Mouse (Mus musculus) hindbrain, embryonic 16.5 days (tissue): ENCODE results near the gene Map3k11. TPM values are rescaled to one million over a fixed set of nuclear protein-coding genes. Genes with fewer than 3 reads are reported as not detected.

Experiments used
- ATAC-seq: fragments of 200-750 bp; cut with Nextera tagmentation; 2 replicates; pipeline ENCODE4 v1.8.0; 2017; ENCODE audit warnings: moderate TSS enrichment, moderate library complexity
- H3K27ac ChIP-seq: fragments of 300-500 bp; sonication (generic); 2 replicates; pipeline ENCODE4 v1.5.1; 2014; ENCODE audit warnings: low read depth, mild to moderate bottlenecking, control low read depth, low read length, moderate library complexity
- H3K27me3 ChIP-seq: fragments of 300-500 bp; sonication (generic); replicated peaks from 2 replicates; pipeline ENCODE4 v1.6.1; 2014; ENCODE audit warnings: low read length; ENCODE audit not compliant: control insufficient read depth, insufficient read depth
- H3K36me3 ChIP-seq: fragments of 300-500 bp; sonication (generic); 2 replicates; pipeline ENCODE4 v1.6.1; 2014; ENCODE audit warnings: mild to moderate bottlenecking, low read length, moderate library complexity, mixed read lengths; ENCODE audit not compliant: control insufficient read depth, insufficient read depth
- H3K4me1 ChIP-seq: fragments of 300-500 bp; sonication (generic); 2 replicates; pipeline ENCODE4 v1.6.1; 2014; ENCODE audit warnings: low read depth, low read length; ENCODE audit not compliant: control insufficient read depth, insufficient read depth
- H3K4me2 ChIP-seq: fragments of 300-500 bp; sonication (generic); 2 replicates; pipeline ENCODE4 v1.6.1; 2014; ENCODE audit warnings: mild to moderate bottlenecking, low read length, control low read depth, moderate library complexity
- H3K4me3 ChIP-seq: fragments of 300-500 bp; sonication (generic); 2 replicates; pipeline ENCODE4 v1.5.1; 2014; ENCODE audit warnings: mild to moderate bottlenecking, low read length, control low read depth, moderate library complexity
- H3K9ac ChIP-seq: fragments of 300-500 bp; sonication (generic); 2 replicates; pipeline ENCODE4 v1.6.1; 2014; ENCODE audit warnings: low read depth, mild to moderate bottlenecking, control low read depth, low read length, moderate library complexity
- H3K9me3 ChIP-seq: fragments of 300-500 bp; sonication (generic); 2 replicates; pipeline ENCODE4 v1.6.1; 2014; ENCODE audit warnings: mild to moderate bottlenecking, low read length, moderate library complexity; ENCODE audit not compliant: control insufficient read depth
- WGBS: fragments of 180-500 bp; shearing (Covaris S2); extraction: QIAGEN DNeasy Blood & Tissue Kit; methylation state at CpG from one replicate; pipeline ENCODE4 v1.1.7; 2014; 5-methylcytosine and 5-hydroxymethylcytosine counted together
- polyA plus RNA-seq: library from polyadenylated mRNA; unstranded; fragments of >200 nt; fragmentation: Nextera tagmentation; extraction: Ambion mirVana; gene quantifications from 2 replicates; pipeline ENCODE4 v1.2.1, GENCODE M21; 2015

Map3k11 gene
- polyA plus RNA-seq, 1 experiment from 2014 or later: 9.2 TPM

- 79% methylated on average over 10 of the region's 10 CpGs for WGBS
- H3K9ac ChIP-seq: peak overlapping the region; percentile 45
- no peak for ATAC-seq
These were observed 4.4 kb downstream of the Map3k11 start for GRCm38 (mm10) chr19:5692913-5693396.

GRCm38 (mm10) chr19:5693801-5694200 lies 5.3 kb downstream of the Map3k11 start:
- Histone ChIP-seq H3K27ac (no peak overlapping the region), H3K4me2 (no peak overlapping the region), H3K36me3 (peaks cover 18% of the 10 kb centered on the region), H3K4me1 (peaks cover 35% of the 10 kb centered on the region), H3K9ac (no peak overlapping the region), H3K9me3 (no peaks in the 10 kb centered on the region), H3K27me3 (no peaks in the 10 kb centered on the region), H3K4me3 (no peak overlapping the region)
- 88% methylated on average over 6 of the region's 6 CpGs for WGBS
- no peak for ATAC-seq

More at GRCm38 (mm10) chr19:5692913-5693396, 4.4 kb downstream of the Map3k11 start:
- Histone ChIP-seq H3K27me3 (no peaks in the 10 kb centered on the region), H3K4me2 (peak overlapping the region; percentile 42), H3K4me1 (peaks cover 36% of the 10 kb centered on the region), H3K27ac (no peak overlapping the region), H3K9me3 (no peaks in the 10 kb centered on the region), H3K4me3 (peak overlapping the region; percentile 6; the same call in 1 of the 2 replicates), H3K36me3 (peaks cover 12% of the 10 kb centered on the region; the same call in 1 of the 2 replicates)

- peak; percentile 69; the same call in 1 of the 2 replicates for ATAC-seq
- no peak overlapping the region for H3K27ac ChIP-seq
- 9% methylated on average over 41 of the region's 41 CpGs for WGBS
These were observed 7.4 kb downstream of the Map3k11 start for GRCm38 (mm10) chr19:5695849-5696462.

GRCm38 (mm10) chr19:5704163-5704800 lies 15.7 kb downstream of the Map3k11 start, which contains the start of gene Kcnk7:
TSS of gene Kcnk7 (plus strand) at chr19:5704367.
- Histone ChIP-seq H3K4me2 (no peak within 1 kb of the TSS), H3K36me3 (peaks cover 29% of the 10 kb centered on the region), H3K4me1 (no peaks in the 10 kb centered on the region; the same call in 1 of the 2 replicates), H3K9me3 (no peaks in the 10 kb centered on the region), H3K27me3 (no peaks in the 10 kb centered on the region), H3K27ac (peak within 1 kb of the TSS; percentile 30; the same call in 1 of the 2 replicates), H3K9ac (no peak within 1 kb of the TSS), H3K4me3 (no peak within 1 kb of the TSS)
- ATAC-seq: 0 out of 2 replicates have a peak, but pooled peaks have one; percentile 13
- 73% methylated on average over 17 of the region's 17 CpGs for WGBS

More at GRCm38 (mm10) chr19:5695849-5696462, 7.4 kb downstream of the Map3k11 start:
- Histone ChIP-seq H3K36me3 (peaks cover 29% of the 10 kb centered on the region), H3K4me1 (peaks cover 22% of the 10 kb centered on the region), H3K9me3 (no peaks in the 10 kb centered on the region), H3K9ac (peak overlapping the region; percentile 46; the same call in 1 of the 2 replicates), H3K4me3 (peak overlapping the region; percentile 33), H3K4me2 (peak overlapping the region; percentile 53), H3K27me3 (no peaks in the 10 kb centered on the region)

GRCm38 (mm10) chr19:5704801-5705571 lies 16.4 kb downstream of the Map3k11 start:
- peak; percentile 51; the same call in 1 of the 2 replicates for ATAC-seq
- Histone ChIP-seq H3K4me2 (no peak overlapping the region), H3K4me3 (no peak overlapping the region), H3K9ac (no peak overlapping the region), H3K27ac (peak overlapping the region; percentile 30; the same call in 1 of the 2 replicates), H3K36me3 (peaks cover 31% of the 10 kb centered on the region), H3K4me1 (no peaks in the 10 kb centered on the region; the same call in 1 of the 2 replicates), H3K27me3 (no peaks in the 10 kb centered on the region), H3K9me3 (no peaks in the 10 kb centered on the region)
- whole genome bisulfite sequencing: 45% methylated on average over 10 of the region's 10 CpGs

GRCm38 (mm10) chr19:5710068-5710467 lies 21.5 kb downstream of the Map3k11 start:
- H3K36me3 ChIP-seq: peaks cover 26% of the 10 kb centered on the region
- peaks cover 8% of the 10 kb centered on the region; the same call in 1 of the 2 replicates for H3K4me1 ChIP-seq
- no peak for ATAC-seq
- no peak overlapping the region for H3K27ac ChIP-seq
- no peaks in the 10 kb centered on the region for H3K27me3 ChIP-seq
- whole genome bisulfite sequencing: 94% methylated on average over 6 of the region's 6 CpGs
- no peaks in the 10 kb centered on the region for H3K9me3 ChIP-seq
- no peak overlapping the region for H3K4me3 ChIP-seq
- H3K4me2 ChIP-seq: no peak overlapping the region
- H3K9ac ChIP-seq: no peak overlapping the region

GRCm38 (mm10) chr19:5710581-5710980 lies 22.0 kb downstream of the Map3k11 start:
- no peak overlapping the region for H3K27ac ChIP-seq
- H3K4me2 ChIP-seq: no peak overlapping the region
- peaks cover 26% of the 10 kb centered on the region for H3K36me3 ChIP-seq
- 81% methylated on average over 8 of the region's 8 CpGs for WGBS
- no peak for ATAC-seq
- no peak overlapping the region for H3K4me3 ChIP-seq
- no peaks in the 10 kb centered on the region for H3K27me3 ChIP-seq
- no peak overlapping the region for H3K9ac ChIP-seq
- peaks cover 9% of the 10 kb centered on the region; the same call in 1 of the 2 replicates for H3K4me1 ChIP-seq
- no peaks in the 10 kb centered on the region for H3K9me3 ChIP-seq

GRCm38 (mm10) chr19:5711218-5711617 lies 22.7 kb downstream of the Map3k11 start:
- peaks cover 15% of the 10 kb centered on the region for H3K4me1 ChIP-seq
- no peaks in the 10 kb centered on the region for H3K9me3 ChIP-seq
- ATAC-seq: no peak
- H3K36me3 ChIP-seq: peaks cover 26% of the 10 kb centered on the region
- no peaks in the 10 kb centered on the region for H3K27me3 ChIP-seq
- no peak overlapping the region for H3K9ac ChIP-seq
- H3K4me2 ChIP-seq: no peak overlapping the region
- WGBS: 11% methylated on average over 3 of the region's 3 CpGs
- no peak overlapping the region for H3K4me3 ChIP-seq
- H3K27ac ChIP-seq: no peak overlapping the region
